Mouse (Mus musculus): ENCODE data around the gene Ubtd1. TPM values are rescaled to one million over a fixed set of nuclear protein-coding genes. Genes with fewer than 3 reads are reported as not detected.

The Ubtd1 gene
- total and polyA plus RNA-seq, 3 experiments = 9.1 to 15.5 TPM; not detected in 1

DNA sequence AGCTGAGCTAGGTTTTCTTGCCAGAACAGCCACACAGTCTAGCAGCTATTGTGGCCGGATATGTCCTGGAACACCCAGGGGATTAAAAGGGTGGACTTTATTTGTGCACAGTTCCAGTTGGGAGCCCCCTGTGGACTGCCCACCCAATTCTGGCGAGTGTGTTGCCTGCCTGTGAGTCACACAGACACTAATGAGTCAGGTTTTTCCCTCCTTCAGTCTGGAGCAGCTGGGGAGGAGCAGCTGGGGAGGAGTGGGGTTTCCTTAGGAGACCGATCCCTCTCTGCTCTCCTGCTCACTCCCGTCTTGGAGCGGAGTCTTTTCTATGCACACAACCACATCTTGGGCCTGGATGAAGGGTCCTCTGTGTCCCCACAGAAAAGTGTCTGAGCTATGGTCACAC lies 35.3 kb downstream of the Ubtd1 start:
- TF ChIP-seq ETS1 (IDR thresholded peaks at IDR 0.05; ENCODE audit: low read depth, low read length) (no peak), MYC (IDR thresholded peaks at IDR 0.05; ENCODE audit: low read depth, low read length) (no peak), E2F4 (IDR thresholded peaks at IDR 0.05; ENCODE audit: borderline replicate concordance, low read depth, low read length) (no peak), RCOR1 (IDR thresholded peaks at IDR 0.05; ENCODE audit: low read depth, low read length) (no peak)
- H3K36me3 ChIP-seq (ENCODE audit: control insufficient read depth in 1 of 2, insufficient read depth in 2 of 2, low read length in 2 of 2) = no peaks in the 10 kb centered on the region
- no peaks in the 10 kb centered on the region for H3K79me2 ChIP-seq (ENCODE audit: control insufficient read depth, insufficient read depth, low read length, poor library complexity)
- H3K9ac ChIP-seq (ENCODE audit: control insufficient read depth, low read depth, low read length, poor library complexity, severe bottlenecking) = no peak overlapping the region
- H3K4me1 ChIP-seq (ENCODE audit: control insufficient read depth in 1 of 2, insufficient read depth in 2 of 2, low read length in 2 of 2) = peaks cover 0 to 5% of the 10 kb centered on the region in 2 experiments; a peak in 1 of 4 replicates
- DNase-seq (ENCODE audit: low read depth, low spot score) = no peak
- H3K27me3 ChIP-seq (ENCODE audit: control insufficient read depth in 1 of 2, insufficient read depth in 2 of 2, low read length in 2 of 2) = no peaks in the 10 kb centered on the region
- H3K9me3 ChIP-seq (replicated peaks; ENCODE audit: insufficient read depth, low read length) = no peaks in the 10 kb centered on the region
- H3K27ac ChIP-seq (ENCODE audit: control insufficient read depth, low read depth, low read length) = no peak overlapping the region
- H3K4me3 ChIP-seq (ENCODE audit: control insufficient read depth in 1 of 2, insufficient read depth in 1 of 2, low read depth in 2 of 2, low read length in 2 of 2) = no peak overlapping the region

GRCm38 (mm10) chr19:42017399-42018247 lies 36.1 kb downstream of the Ubtd1 start:
- Histone ChIP-seq H3K9ac (ENCODE audit: control insufficient read depth, low read depth, low read length, poor library complexity, severe bottlenecking) (no peak overlapping the region), H3K9me3 (replicated peaks; ENCODE audit: insufficient read depth, low read length) (no peaks in the 10 kb centered on the region), H3K36me3 (ENCODE audit: control insufficient read depth in 1 of 2, insufficient read depth in 2 of 2, low read length in 2 of 2) (no peaks in the 10 kb centered on the region), H3K4me3 (ENCODE audit: control insufficient read depth in 1 of 2, insufficient read depth in 1 of 2, low read depth in 2 of 2, low read length in 2 of 2) (no peak overlapping the region), H3K27me3 (ENCODE audit: control insufficient read depth in 1 of 2, insufficient read depth in 2 of 2, low read length in 2 of 2) (no peaks in the 10 kb centered on the region), H3K27ac (ENCODE audit: control insufficient read depth, low read depth, low read length) (no peak overlapping the region), H3K4me1 (ENCODE audit: control insufficient read depth in 1 of 2, insufficient read depth in 2 of 2, low read length in 2 of 2) (peaks cover 0 to 5% of the 10 kb centered on the region in 2 experiments; a peak in 1 of 4 replicates), H3K79me2 (ENCODE audit: control insufficient read depth, insufficient read depth, low read length, poor library complexity) (no peaks in the 10 kb centered on the region)
- DNase-seq (ENCODE audit: low read depth, low spot score) = peak; percentile 63
- peak; percentile 66; the same call in 1 of the 2 replicates for TF ChIP-seq JUND (IDR thresholded peaks at IDR 0.05; ENCODE audit: low read depth, low read length)
- 0 out of 4 replicates have a peak, but pooled peaks of 1 of the 2 experiments have one; percentile 31 for TF ChIP-seq EP300 (IDR thresholded peaks at IDR 0.05; ENCODE audit: low read depth in 1 of 2, low read length in 2 of 2)
- TF ChIP-seq MYB (IDR thresholded peaks at IDR 0.05; ENCODE audit: low read depth, low read length) = no peak

DNA sequence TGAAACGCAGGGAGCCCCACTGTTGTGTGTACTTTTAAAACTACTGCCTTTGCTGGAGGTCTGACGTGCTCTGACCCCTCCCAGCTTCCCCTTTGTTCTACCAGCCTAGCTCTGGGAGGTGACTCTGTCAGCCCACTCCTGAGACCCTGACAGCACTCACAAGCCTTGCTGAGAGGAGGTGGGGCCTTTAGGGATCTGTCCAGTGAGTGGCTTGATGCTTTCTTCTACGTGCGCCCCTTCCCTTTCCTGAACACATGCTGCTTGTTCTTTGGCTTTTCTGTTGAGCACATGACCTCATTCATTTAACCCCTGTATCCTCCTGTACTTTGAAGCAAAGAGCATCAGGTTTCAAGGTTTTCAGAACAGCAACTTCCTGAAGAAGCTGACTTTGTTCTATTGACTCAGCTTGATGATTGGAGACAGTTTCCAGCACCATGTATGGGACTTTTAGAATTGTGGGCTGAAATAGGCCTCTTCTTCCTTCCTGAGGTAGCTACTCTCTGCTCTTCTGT lies 37.5 kb downstream of the Ubtd1 start:
- Histone ChIP-seq H3K4me3 (ENCODE audit: control insufficient read depth in 1 of 2, insufficient read depth in 1 of 2, low read depth in 2 of 2, low read length in 2 of 2) (no peak overlapping the region), H3K4me1 (ENCODE audit: control insufficient read depth in 1 of 2, insufficient read depth in 2 of 2, low read length in 2 of 2) (peaks cover 0 to 5% of the 10 kb centered on the region in 2 experiments; a peak in 1 of 4 replicates)
- no peak for DNase-seq (ENCODE audit: low read depth, low spot score)

More for the DNA sequence above, 37.5 kb downstream of the Ubtd1 start:
- no peak for TF ChIP-seq MAZ (IDR thresholded peaks at IDR 0.05; ENCODE audit: low read depth, low read length)
- TF ChIP-seq GATA1 (IDR thresholded peaks at IDR 0.05; ENCODE audit: low read depth, low read length) = no peak
- no peak for TF ChIP-seq MYB (IDR thresholded peaks at IDR 0.05; ENCODE audit: low read depth, low read length)
- TF ChIP-seq ZNF384 (IDR thresholded peaks at IDR 0.05; ENCODE audit: low read depth, low read length) = no peak
- TF ChIP-seq MAX (IDR thresholded peaks at IDR 0.05; ENCODE audit: low read length) = no peak
- no peak for TF ChIP-seq USF1 (IDR thresholded peaks at IDR 0.05; ENCODE audit: low read depth, low read length)
- TF ChIP-seq BHLHE40 (IDR thresholded peaks at IDR 0.05; ENCODE audit: borderline replicate concordance, low read depth, low read length) = no peak
- TF ChIP-seq SIN3A (IDR thresholded peaks at IDR 0.05; ENCODE audit: low read length) = no peak
- TF ChIP-seq GABPA (IDR thresholded peaks at IDR 0.05; ENCODE audit: low read depth, low read length) = no peak
- TF ChIP-seq RCOR1 (IDR thresholded peaks at IDR 0.05; ENCODE audit: low read depth, low read length) = no peak
- no peak for TF ChIP-seq RAD21 (IDR thresholded peaks at IDR 0.05; ENCODE audit: low read depth, low read length)
- no peak for TF ChIP-seq ETS1 (IDR thresholded peaks at IDR 0.05; ENCODE audit: low read depth, low read length)
- no peak for TF ChIP-seq CHD2 (IDR thresholded peaks at IDR 0.05; ENCODE audit: low read length)
- no peak for TF ChIP-seq POLR2A (IDR thresholded peaks at IDR 0.05; ENCODE audit: control insufficient read depth in 1 of 2, insufficient read depth in 1 of 2, low read depth in 1 of 2, low read length in 2 of 2, poor library complexity in 1 of 2)
- no peak for TF ChIP-seq ELF1 (IDR thresholded peaks at IDR 0.05; ENCODE audit: low read depth, low read length)
- Histone ChIP-seq H3K36me3 (ENCODE audit: control insufficient read depth in 1 of 2, insufficient read depth in 2 of 2, low read length in 2 of 2) (no peaks in the 10 kb centered on the region), H3K27ac (ENCODE audit: control insufficient read depth, low read depth, low read length) (no peak overlapping the region), H3K9ac (ENCODE audit: control insufficient read depth, low read depth, low read length, poor library complexity, severe bottlenecking) (no peak overlapping the region), H3K9me3 (replicated peaks; ENCODE audit: insufficient read depth, low read length) (no peaks in the 10 kb centered on the region), H3K79me2 (ENCODE audit: control insufficient read depth, insufficient read depth, low read length, poor library complexity) (no peaks in the 10 kb centered on the region), H3K27me3 (ENCODE audit: control insufficient read depth in 1 of 2, insufficient read depth in 2 of 2, low read length in 2 of 2) (no peaks in the 10 kb centered on the region)
